Mouse (Mus musculus): Measurements from ENCODE around the gene Slc7a14.

DNA sequence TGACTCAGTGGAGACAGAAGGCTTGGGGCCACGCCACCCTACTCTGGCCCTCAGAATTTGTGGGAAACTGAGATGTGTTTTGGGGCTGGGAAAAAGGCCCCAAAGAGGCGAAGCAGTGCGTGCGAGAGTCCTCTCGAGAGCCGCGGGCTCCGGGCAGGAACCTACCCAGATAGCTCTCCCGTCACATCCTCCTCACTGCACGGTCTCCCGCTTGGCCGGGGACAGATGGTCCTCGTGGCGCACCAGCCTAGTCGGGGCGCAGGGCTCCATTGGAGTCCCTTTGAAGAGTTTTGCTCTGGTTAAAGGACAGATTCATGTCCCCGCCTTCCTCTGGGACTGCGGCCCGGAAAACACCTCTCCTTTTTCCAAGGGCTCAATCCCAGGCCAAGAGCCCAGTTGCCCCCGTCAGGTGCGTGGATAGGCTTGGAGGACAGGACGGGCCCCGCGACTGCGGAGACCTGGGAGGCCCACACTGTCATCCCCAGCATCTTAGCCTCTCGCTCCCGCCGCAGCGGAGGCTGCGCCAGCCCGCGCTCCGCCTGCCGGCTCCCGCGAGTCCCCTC, 726 bp downstream of the Slc7a14 start:
- TF ChIP-seq POLR2A (IDR thresholded peaks at IDR 0.05; ENCODE audit: low read depth, low read length): no peak
- no peak for TF ChIP-seq CTCF (IDR thresholded peaks at IDR 0.05; ENCODE audit: extremely low read depth, insufficient read length, insufficient replicate concordance, low read depth, low read length)
